Mouse (Mus musculus) forebrain, embryonic 12.5 days (tissue): Measurements from ENCODE around the gene Vwa5b1. TPM values are rescaled to one million over a fixed set of nuclear protein-coding genes. Genes with fewer than 3 reads are reported as not detected.

ENCODE experiments used
- ATAC-seq: fragments of 200-750 bp; cut with Nextera tagmentation; 2 replicates; pipeline ENCODE4 v1.8.0; 2017; ENCODE audit warnings: moderate TSS enrichment; ENCODE audit not compliant: low FRiP score
- H3K27ac ChIP-seq: fragments of 300-500 bp; sonication (generic); 2 replicates; pipeline ENCODE4 v1.5.1; 2016; ENCODE audit warnings: mild to moderate bottlenecking
- H3K27me3 ChIP-seq: fragments of 300-500 bp; sonication (generic); 2 replicates; pipeline ENCODE4 v1.6.1; 2016; ENCODE audit warnings: mild to moderate bottlenecking
- H3K36me3 ChIP-seq: fragments of 300-500 bp; sonication (generic); replicated peaks from 2 replicates; pipeline ENCODE4 v1.6.1; 2016; ENCODE audit warnings: mild to moderate bottlenecking
- H3K4me1 ChIP-seq: fragments of 300-500 bp; sonication (generic); 2 replicates; pipeline ENCODE4 v1.6.1; 2016
- H3K4me2 ChIP-seq: fragments of 300-500 bp; sonication (generic); 2 replicates; pipeline ENCODE4 v1.6.1; 2016; ENCODE audit warnings: mild to moderate bottlenecking, moderate library complexity
- H3K4me3 ChIP-seq: fragments of 300-500 bp; sonication (generic); replicated peaks from 2 replicates; pipeline ENCODE4 v1.5.1; 2016; ENCODE audit warnings: mild to moderate bottlenecking
- H3K9ac ChIP-seq: fragments of 300-500 bp; sonication (generic); 2 replicates; pipeline ENCODE4 v1.6.1; 2016; ENCODE audit warnings: mild to moderate bottlenecking
- H3K9me3 ChIP-seq: fragments of 300-500 bp; sonication (generic); 2 replicates; pipeline ENCODE4 v1.6.1; 2016
- WGBS: fragments of 180-500 bp; shearing (Covaris S2); methylation state at CpG from one replicate; pipeline ENCODE4 v1.1.7; 2016; 5-methylcytosine and 5-hydroxymethylcytosine counted together
- polyA plus RNA-seq: library from polyadenylated mRNA; unstranded; fragments of >200 nt; fragmentation: Nextera tagmentation; extraction: Ambion mirVana; gene quantifications from 2 replicates; pipeline ENCODE4 v1.2.1, GENCODE M21; 2016

The Vwa5b1 gene
- polyA plus RNA-seq, result 0.13 and 0.45 TPM in 2 replicates

DNA sequence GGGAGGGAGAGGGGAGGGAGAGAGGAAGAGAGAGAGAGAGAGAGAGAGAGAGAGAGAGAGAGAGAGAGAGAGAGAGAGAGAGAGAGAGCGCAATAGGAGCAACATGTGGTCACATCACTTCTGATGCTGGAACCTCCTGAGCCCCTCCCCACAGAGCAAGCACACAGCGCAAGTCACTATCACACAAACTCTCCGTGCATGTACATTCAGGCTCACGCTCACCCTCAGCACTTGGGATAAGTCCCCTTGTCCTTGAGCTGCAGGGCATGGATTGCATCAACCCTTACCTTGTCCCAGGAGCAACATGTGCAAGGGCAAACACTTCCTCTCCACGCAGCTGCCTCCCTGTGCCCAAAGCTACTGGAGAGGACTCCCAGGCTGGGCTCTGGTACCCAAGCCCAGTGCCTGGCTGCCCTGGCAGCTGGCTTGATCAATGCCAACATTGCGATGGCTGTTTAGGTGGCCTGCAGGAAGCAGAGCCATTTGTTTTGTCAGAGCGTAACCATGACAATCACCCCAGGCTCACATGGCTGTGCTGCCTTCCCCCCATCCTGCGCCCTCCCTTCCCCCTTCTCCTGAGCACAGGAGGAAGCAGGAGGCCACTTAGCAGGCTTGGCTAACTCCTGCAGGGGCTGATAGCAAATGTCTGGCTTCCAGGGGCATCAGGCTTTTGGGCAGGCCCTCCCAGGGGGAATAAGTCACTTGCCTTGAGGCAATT is at the start of gene Vwa5b1:
Gene Vwa5b1 (minus strand): TSS at position 457 of the 718 bp plus-strand sequence.
- Histone ChIP-seq H3K4me1 (peaks cover 10% of the 10 kb centered on the region), H3K27ac (no peak within 1 kb of the TSS), H3K27me3 (peaks cover 13% of the 10 kb centered on the region), H3K9me3 (no peaks in the 10 kb centered on the region), H3K4me2 (peak within 1 kb of the TSS; percentile 10), H3K36me3 (no peaks in the 10 kb centered on the region), H3K4me3 (no peak within 1 kb of the TSS), H3K9ac (no peak within 1 kb of the TSS)
- 28% methylated on average over 8 of the region's 8 CpGs for WGBS
- 0 out of 2 replicates have a peak, but pooled peaks have one; percentile 44 for ATAC-seq

DNA sequence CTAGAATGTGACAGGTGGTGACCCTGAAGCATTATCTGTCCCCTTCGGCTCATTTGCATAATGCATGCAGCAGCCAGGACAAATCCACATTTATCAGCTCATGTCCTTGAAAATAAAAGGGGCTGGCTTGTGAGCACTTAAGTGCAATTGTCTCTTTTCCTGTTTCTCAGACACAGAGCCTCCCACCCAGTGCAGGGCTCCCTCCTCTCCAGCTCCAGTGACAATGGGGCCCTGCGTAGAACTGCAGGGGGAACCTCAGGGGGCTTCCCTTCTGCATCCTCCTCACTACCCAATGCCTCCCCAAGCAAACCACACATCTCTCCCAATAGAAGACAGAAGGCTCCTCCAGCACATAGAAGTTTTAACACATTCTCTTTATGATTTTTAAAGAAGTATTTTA is 47.1 kb upstream of the Vwa5b1 start:
- Histone ChIP-seq H3K9me3 (no peaks in the 10 kb centered on the region), H3K4me1 (peaks cover 13% of the 10 kb centered on the region), H3K27me3 (peaks cover 81% of the 10 kb centered on the region), H3K36me3 (no peaks in the 10 kb centered on the region), H3K9ac (no peak overlapping the region), H3K4me2 (no peak overlapping the region), H3K27ac (peak overlapping the region; percentile 68), H3K4me3 (no peak overlapping the region)
- WGBS, result 43% methylated on average over 2 of the region's 2 CpGs
- ATAC-seq, result 0 out of 2 replicates have a peak, but pooled peaks have one; percentile 53

DNA sequence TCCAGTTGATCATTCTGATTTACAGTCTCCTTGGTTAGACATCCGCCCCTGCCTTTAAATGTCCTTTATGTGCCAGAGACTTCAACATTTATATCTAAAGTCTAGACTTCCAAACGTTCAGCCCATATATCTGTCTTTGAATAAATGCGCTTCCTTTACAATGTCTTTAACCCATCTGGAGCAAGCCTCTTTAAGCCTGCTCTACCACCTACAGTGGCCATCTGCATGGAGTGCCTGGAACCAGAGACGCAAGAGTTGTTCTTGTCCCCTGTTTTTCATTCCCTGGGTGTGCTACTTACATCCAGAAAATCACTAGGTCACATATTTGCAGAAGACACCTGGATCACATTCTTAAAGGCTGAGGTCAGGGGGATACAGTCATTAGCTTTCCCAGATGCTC is 44.4 kb upstream of the Vwa5b1 start:
- Histone ChIP-seq H3K9ac (no peak overlapping the region), H3K27ac (no peak overlapping the region), H3K27me3 (peaks cover 76% of the 10 kb centered on the region), H3K4me1 (peaks cover 17% of the 10 kb centered on the region), H3K4me2 (no peak overlapping the region), H3K9me3 (no peaks in the 10 kb centered on the region), H3K4me3 (no peak overlapping the region), H3K36me3 (no peaks in the 10 kb centered on the region)
- 77% methylated on average over 4 of the region's 4 CpGs for WGBS
- no peak for ATAC-seq

DNA sequence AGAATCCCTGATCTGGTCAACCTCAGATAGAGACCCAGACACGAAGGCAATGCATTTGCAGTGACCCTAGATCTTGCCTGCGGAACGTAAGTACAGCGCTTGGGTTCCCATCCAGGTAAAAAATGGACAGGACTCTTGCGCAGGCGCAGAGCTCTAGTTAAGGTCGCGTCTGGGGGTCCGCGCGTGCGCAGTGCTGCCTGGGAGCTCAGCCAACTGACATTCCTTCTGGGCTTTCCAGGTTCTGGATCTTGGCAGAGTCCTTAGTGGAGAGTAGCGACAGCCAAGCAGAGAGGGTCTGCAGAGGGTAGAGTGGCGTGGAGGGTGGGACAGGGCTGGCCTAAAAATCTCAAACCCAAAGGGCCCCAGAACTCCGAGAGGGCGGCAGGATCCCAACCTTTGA is 41.9 kb upstream of the Vwa5b1 start:
- H3K27ac ChIP-seq, result no peak overlapping the region
- ATAC-seq, result no peak
- H3K4me3 ChIP-seq, result 0 out of 2 replicates have a peak overlapping the region, but pooled peaks have one; percentile 13

DNA sequence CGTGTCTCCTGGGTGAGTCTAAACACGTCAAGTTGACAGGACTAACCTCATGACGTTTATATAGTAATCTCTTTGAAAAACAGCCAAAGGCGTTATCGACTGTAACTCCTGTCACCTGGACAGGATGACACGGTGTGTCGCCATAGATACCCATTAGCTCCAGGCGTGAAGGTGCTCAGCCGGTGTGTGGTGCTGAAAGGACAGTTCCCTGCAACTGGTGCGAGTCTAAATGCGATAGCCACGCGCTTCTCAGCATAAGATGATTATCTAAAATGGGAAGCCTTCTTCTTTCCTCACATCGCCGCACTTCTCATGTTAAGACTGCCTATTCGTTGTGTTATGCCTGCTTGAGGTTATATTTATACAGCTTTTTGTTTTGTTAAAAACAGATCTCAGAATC is 40.8 kb upstream of the Vwa5b1 start:
- no peak overlapping the region for H3K9ac ChIP-seq
- no peak overlapping the region for H3K4me3 ChIP-seq
- H3K4me1 ChIP-seq, result peaks cover 6% of the 10 kb centered on the region
- H3K27ac ChIP-seq, result no peak overlapping the region
- WGBS, result 15% methylated on average over 16 of the region's 16 CpGs
- no peaks in the 10 kb centered on the region for H3K9me3 ChIP-seq
- H3K36me3 ChIP-seq, result no peaks in the 10 kb centered on the region
- H3K27me3 ChIP-seq, result peaks cover 66% of the 10 kb centered on the region
- no peak overlapping the region for H3K4me2 ChIP-seq
- ATAC-seq, result no peak

More for the DNA sequence above, 41.9 kb upstream of the Vwa5b1 start:
- Histone ChIP-seq H3K27me3 (peaks cover 67% of the 10 kb centered on the region), H3K4me2 (peak overlapping the region; percentile 27), H3K9me3 (no peaks in the 10 kb centered on the region), H3K9ac (no peak overlapping the region), H3K4me1 (peaks cover 8% of the 10 kb centered on the region), H3K36me3 (no peaks in the 10 kb centered on the region)
- 25% methylated on average over 16 of the region's 16 CpGs for WGBS

DNA sequence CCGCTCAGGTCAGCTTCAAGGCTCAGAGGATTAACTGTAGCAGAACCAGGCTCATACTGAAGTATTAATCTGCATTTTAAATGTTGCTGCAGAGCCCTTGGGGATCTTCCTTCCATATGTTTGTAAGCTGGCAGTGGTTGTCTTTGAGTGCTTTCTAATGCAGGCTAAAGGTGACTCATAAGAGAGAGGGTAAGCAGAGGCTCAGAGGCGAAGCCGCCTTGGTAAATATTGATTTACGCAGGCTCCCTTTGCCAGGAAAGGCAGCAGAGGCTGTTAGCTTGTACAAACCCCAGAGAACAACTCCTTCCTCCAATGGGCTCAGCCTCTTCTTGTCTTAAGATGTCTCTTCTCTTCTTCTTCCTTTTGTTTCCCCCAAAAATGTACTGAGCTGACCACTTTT is 36.5 kb upstream of the Vwa5b1 start:
- Histone ChIP-seq H3K4me3 (no peak overlapping the region), H3K27me3 (peaks cover 65% of the 10 kb centered on the region), H3K9me3 (no peaks in the 10 kb centered on the region), H3K9ac (no peak overlapping the region), H3K4me1 (no peaks in the 10 kb centered on the region; the same call in 1 of the 2 replicates), H3K36me3 (no peaks in the 10 kb centered on the region), H3K4me2 (no peak overlapping the region), H3K27ac (no peak overlapping the region)
- ATAC-seq, result no peak
- 76% methylated on average over 4 of the region's 4 CpGs for WGBS

DNA sequence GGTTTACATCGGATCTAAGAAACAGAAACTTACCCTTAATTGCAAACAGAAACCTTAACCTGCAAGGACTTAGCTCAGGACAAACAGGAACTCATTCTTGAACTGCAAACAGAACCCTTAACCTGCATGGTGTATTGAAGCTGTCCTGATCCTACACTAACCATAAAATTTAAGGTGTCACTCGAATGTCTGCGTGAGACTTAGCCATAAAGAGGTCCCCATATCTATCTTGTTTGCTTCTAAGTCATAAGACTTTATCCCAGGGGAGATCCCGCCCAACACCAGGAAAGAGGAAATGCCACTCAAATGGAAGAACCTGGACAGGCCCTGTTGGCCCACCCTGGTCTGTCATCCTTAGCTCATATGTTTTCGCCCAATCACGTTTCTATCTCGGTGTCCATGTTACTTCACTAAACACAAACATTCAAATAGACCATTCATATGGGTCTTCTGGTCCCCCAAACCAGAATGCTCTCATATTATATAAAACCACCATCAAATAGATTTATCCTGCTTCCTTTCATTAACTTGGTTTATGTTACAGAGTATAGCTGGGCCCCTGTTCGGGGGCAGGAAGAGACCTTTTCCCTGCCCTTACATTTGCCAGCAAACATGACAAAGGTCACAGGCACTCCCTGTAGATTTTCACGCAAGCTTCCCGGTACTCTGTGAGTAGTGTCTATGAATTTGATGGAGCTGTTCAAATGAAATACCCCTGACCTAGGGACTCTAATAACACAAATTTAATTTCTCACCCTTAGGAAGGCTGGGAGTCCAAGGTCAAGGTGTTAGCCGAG is 34.6 kb upstream of the Vwa5b1 start:
- Histone ChIP-seq H3K9ac (no peak overlapping the region), H3K4me2 (no peak overlapping the region), H3K4me1 (no peaks in the 10 kb centered on the region; the same call in 1 of the 2 replicates), H3K9me3 (no peaks in the 10 kb centered on the region), H3K4me3 (no peak overlapping the region), H3K36me3 (no peaks in the 10 kb centered on the region), H3K27me3 (peaks cover 51% of the 10 kb centered on the region), H3K27ac (no peak overlapping the region)
- no peak for ATAC-seq
- 85% methylated on average over 11 of the region's 11 CpGs for WGBS

DNA sequence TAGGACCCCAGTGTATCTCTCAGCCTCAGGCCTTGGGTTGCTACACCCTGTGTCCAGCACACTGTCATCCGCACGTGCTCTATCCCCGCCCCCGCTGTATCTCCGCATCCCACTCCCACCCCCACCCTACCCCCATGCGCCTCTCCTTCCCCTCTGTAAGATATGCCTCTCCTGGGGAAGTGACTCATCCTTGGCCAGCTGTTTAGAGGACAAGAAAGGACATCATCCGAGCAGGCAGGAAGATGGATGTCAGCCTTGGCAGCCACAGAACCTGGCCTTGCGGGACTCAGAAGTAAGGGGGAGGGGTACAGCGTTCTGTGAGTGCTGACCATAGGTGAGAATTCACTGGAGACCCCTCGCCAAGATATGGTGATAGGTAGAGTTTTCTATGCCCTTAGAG is 30.8 kb upstream of the Vwa5b1 start:
- peaks cover 29% of the 10 kb centered on the region for H3K27me3 ChIP-seq
- no peak overlapping the region for H3K4me3 ChIP-seq
- no peak overlapping the region for H3K4me2 ChIP-seq
- no peak overlapping the region for H3K9ac ChIP-seq
- no peaks in the 10 kb centered on the region for H3K36me3 ChIP-seq
- WGBS, result 79% methylated on average over 10 of the region's 10 CpGs
- no peak for ATAC-seq
- no peaks in the 10 kb centered on the region for H3K9me3 ChIP-seq
- H3K27ac ChIP-seq, result no peak overlapping the region
- H3K4me1 ChIP-seq, result no peaks in the 10 kb centered on the region

DNA sequence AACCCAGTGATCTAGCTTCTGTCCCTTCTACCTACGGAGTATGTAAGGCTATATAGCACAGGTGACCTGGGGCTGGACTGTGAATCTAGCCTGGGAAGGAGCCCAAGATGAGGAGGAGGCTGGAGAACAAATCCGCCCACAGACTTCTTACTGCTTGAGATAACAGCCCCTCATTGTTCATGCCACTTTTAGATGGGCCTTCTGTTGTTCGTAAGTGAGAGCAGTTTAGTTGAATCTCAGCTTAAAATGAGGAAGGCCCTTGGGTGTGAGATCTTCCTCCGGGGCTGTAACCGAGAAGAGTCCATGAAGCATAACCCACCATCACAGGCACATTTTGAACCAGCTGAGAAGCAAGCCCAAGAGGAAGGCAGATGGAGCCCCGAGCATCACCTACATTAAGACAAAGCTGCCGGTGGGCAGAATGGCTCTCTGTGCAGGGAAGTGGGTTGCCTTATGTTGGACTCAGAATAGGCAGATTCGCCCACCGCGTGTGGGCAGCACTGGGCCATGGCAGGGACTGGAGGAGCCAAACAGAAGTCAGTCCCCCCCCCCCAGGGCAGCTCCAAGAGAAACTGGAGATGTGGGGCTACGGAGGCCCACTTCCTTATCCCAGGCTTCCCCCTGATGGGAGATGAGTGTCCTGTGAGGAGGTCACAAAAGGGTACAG is 24.4 kb upstream of the Vwa5b1 start:
- no peak overlapping the region for H3K4me2 ChIP-seq
- no peak overlapping the region for H3K4me3 ChIP-seq
- H3K27ac ChIP-seq, result no peak overlapping the region
- H3K9me3 ChIP-seq, result no peaks in the 10 kb centered on the region
- H3K27me3 ChIP-seq, result no peaks in the 10 kb centered on the region; the same call in 1 of the 2 replicates
- 82% methylated on average over 11 of the region's 11 CpGs for WGBS
- no peak overlapping the region for H3K9ac ChIP-seq
- no peaks in the 10 kb centered on the region for H3K36me3 ChIP-seq
- H3K4me1 ChIP-seq, result no peaks in the 10 kb centered on the region
- ATAC-seq, result no peak

DNA sequence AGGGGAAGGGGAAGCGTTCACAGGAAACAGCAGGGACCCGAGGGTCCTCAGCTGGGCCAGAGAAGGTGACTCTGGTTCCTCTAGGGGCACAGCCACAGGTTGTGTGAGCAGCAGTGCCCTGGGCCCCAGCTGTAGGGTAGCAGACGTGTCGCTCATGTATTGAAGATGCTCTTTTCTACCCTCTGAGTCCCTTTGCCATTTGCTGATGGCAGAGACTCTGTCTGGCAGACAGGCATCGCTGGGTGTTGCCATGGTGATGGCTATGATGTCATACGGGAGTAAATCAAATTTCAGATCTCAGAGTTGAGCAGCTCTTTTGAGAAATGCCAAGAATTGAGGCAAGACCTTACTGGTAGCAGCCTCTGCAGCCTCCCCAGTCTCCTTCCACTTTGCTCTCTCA is 17.4 kb upstream of the Vwa5b1 start:
- Histone ChIP-seq H3K27me3 (no peaks in the 10 kb centered on the region), H3K4me1 (peaks cover 7% of the 10 kb centered on the region), H3K36me3 (no peaks in the 10 kb centered on the region), H3K4me3 (no peak overlapping the region), H3K9ac (no peak overlapping the region), H3K9me3 (no peaks in the 10 kb centered on the region), H3K4me2 (no peak overlapping the region), H3K27ac (no peak overlapping the region)
- ATAC-seq, result no peak
- 57% methylated on average over 6 of the region's 6 CpGs for WGBS

DNA sequence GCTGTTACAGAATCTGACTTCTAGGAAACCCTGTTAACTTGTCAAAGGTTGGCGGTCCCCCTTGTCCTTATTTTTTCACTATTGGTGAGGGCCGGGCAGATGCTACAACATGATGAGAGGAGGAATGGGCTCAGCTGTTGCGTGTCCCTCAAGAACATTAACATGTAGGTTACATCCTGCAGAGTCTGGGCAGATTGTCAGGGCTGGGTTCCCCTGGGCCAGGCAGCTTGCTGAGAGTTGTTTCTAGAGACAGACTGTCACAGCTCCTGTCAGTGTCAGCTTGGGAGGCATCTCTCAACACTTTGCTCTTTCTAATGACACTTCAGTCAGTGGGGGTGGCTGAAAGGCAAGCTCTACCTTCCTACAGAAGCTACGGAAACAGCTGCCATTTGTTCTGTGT is 16.2 kb upstream of the Vwa5b1 start:
- ATAC-seq, result no peak

DNA sequence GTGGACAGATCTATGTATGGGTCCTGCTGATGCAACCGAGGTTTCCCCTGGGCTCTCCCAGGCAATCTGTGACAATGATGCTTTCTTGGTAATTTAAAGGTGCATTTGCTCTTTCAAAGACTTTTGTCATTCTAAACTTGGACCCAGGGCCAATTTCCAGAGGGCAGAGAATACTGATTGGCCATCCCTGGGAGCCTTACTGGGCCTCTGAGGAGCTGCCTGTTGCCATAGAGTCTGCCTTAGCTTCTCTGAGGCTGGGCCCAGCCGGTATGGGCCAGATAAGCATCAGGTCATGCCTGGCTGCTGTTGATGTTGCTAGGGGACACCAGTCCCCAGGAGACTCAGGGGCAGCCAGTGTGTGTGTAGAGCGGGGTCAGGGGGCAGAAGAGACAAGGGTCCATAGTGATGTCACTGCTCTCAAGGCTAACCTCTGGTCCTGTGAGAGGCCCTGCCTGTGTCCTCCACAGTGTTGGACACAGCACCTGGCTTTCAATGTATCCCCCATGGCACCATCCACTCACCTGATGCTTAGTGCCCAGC is 12.5 kb upstream of the Vwa5b1 start:
- Histone ChIP-seq H3K9ac (no peak overlapping the region), H3K27ac (no peak overlapping the region), H3K9me3 (no peaks in the 10 kb centered on the region), H3K36me3 (no peaks in the 10 kb centered on the region), H3K4me3 (no peak overlapping the region), H3K4me1 (peaks cover 5% of the 10 kb centered on the region), H3K4me2 (no peak overlapping the region), H3K27me3 (no peaks in the 10 kb centered on the region)
- 61% methylated on average over 3 of the region's 3 CpGs for WGBS
- no peak for ATAC-seq

More for the DNA sequence above, 16.2 kb upstream of the Vwa5b1 start:
- H3K27me3 ChIP-seq, result no peaks in the 10 kb centered on the region
- H3K4me2 ChIP-seq, result no peak overlapping the region
- H3K27ac ChIP-seq, result no peak overlapping the region
- H3K4me1 ChIP-seq, result peaks cover 7% of the 10 kb centered on the region
- H3K9ac ChIP-seq, result no peak overlapping the region
- no peak overlapping the region for H3K4me3 ChIP-seq
- 94% methylated on average over 4 of the region's 4 CpGs for WGBS
- H3K9me3 ChIP-seq, result no peaks in the 10 kb centered on the region
- H3K36me3 ChIP-seq, result no peaks in the 10 kb centered on the region
